16 mouse cellular contexts compared by ENCODE assay signal in the genomic region with DNA sequence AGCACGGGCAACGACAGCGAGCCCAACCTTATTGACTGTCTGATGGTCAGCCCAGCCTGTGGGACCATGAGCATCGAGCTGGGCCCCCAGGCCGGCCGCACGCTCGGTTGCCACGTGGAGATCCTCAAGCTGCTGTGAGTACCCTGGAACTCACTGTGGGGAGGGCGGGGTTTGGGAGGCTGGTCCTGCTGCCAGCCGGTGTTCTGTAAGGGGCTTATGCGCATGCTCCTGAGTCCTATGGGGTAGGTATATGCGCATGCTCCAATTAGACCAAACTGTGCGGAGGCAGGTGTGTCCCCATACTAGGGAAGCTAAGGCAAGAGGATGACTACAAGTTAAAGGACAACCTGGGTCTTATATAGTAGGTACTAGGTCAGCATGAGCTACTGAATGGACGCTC.
"Had no signal": no experiment of that assay in that cellular context is flagged by ENCODE, and none has a peak within 500 bp of the region (broad histone marks: within the 10 kb centered on the region; RNA-seq: fewer than 3 reads in every experiment).

No protein-coding gene starts in this region.

- H3K27ac ChIP-seq: lung, embryonic 15.5 days; macrophage; midbrain, embryonic 13.5 days; midbrain, embryonic 15.5 days; neural tube, embryonic 12.5 days; stomach, embryonic 15.5 days had no signal

- H3K9me3 ChIP-seq: lung, embryonic 15.5 days; megakaryocyte, embryonic 14.5 days; midbrain, embryonic 13.5 days; midbrain, embryonic 15.5 days; neural tube, embryonic 12.5 days; stomach, embryonic 15.5 days had no signal

- H3K4me3 ChIP-seq: lung, embryonic 15.5 days; megakaryocyte, embryonic 14.5 days; midbrain, embryonic 13.5 days; midbrain, embryonic 15.5 days; neural tube, embryonic 12.5 days; stomach, embryonic 15.5 days had no signal

- H3K4me1 ChIP-seq: lung, embryonic 15.5 days; midbrain, embryonic 15.5 days; neural tube, embryonic 12.5 days had no signal

- H3K27me3 ChIP-seq: lung, embryonic 15.5 days; megakaryocyte, embryonic 14.5 days; midbrain, embryonic 13.5 days; midbrain, embryonic 15.5 days; neural tube, embryonic 12.5 days; stomach, embryonic 15.5 days had no signal

- ATAC-seq: liver, postnatal 0 days; lung, postnatal 0 days; midbrain, embryonic 13.5 days; midbrain, embryonic 15.5 days had no signal

- H3K9ac ChIP-seq: liver, postnatal 0 days; lung, embryonic 15.5 days; midbrain, embryonic 13.5 days; midbrain, embryonic 15.5 days; neural tube, embryonic 12.5 days; stomach, embryonic 15.5 days had no signal

- DNase-seq: liver, postnatal 0 days; lung, adult 2 months; lung, postnatal 14 days; lung, postnatal 36 days; right cerebral cortex, postnatal 14 days; thymus, adult 18-20 months; thymus, postnatal 14 days; thymus, postnatal 36 days had no signal
